Mouse (Mus musculus) ES-E14 (cell line): ENCODE measurements around the gene Sae1.

Source experiments
- HCFC1 ChIP-seq: IDR thresholded peaks from 2 replicates; pipeline ENCODE4 v1.6.1; 2012; ENCODE audit warnings: low read length, inconsistent platforms, borderline replicate concordance; ENCODE audit not compliant: insufficient read depth
- MAFK ChIP-seq: IDR thresholded peaks from 2 replicates; pipeline ENCODE4 v1.6.1; 2014; ENCODE audit warnings: mild to moderate bottlenecking, low read depth, low read length, inconsistent platforms; ENCODE audit not compliant: insufficient read depth

- TF ChIP-seq HCFC1 (no peak), MAFK (no peak)
Observed at GRCm38 (mm10) chr7:16395944-16396343, 8.3 kb upstream of the Sae1 start.
